Mouse (Mus musculus): ENCODE data around the gene 9130213A22Rik. TPM values are rescaled to one million over a fixed set of nuclear protein-coding genes. Genes with fewer than 3 reads are reported as not detected.

9130213A22Rik gene
- polyA plus RNA-seq, 1 experiment from 2014 or later, result 0.32 TPM

DNA sequence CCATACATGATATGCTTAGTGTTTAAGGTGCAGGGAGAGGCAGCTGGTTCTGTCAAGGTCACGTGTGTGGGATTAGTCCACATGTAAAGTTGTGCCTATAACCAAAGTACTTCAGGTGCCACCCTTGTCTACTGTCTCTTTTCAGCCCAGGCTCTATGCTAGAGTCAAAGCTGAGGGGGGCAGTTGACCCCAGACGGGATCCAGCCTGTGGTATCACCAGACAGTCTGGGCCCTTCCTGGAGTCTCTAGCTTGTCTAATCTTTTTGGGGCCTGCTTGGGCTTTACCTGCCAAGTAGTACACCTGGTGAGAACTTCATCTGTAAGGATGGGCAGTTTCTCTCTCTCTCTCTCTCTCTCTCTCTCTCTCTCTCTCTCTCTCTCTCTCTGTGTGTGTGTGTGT, 34.8 kb downstream of the 9130213A22Rik start:
- 63% methylated on average over 2 of the region's 2 CpGs for WGBS

DNA sequence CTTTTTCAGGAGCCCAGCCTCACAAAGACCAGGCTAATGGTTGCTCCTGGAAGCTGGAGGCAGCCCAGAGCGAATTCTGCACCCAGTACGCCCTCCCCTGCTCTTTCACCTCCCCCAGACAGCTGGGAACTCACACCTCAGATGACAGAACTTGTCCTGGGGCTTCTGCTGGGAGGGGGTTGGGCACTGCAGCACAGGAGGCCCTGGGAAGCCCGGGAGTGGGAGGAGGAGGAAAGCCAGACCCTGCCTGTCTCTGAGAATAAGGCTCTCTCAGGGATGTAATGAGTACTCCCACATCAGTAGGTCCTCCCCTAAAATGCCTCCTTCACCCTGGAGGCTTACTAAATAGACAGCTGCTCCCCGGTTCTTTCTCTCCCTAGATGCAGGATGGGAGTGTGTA, 35.3 kb downstream of the 9130213A22Rik start:
- Histone ChIP-seq H3K9ac (0 out of 2 replicates have a peak overlapping the region, but pooled peaks have one; percentile 32), H3K9me3 (no peaks in the 10 kb centered on the region), H3K36me3 (peaks cover 25% of the 10 kb centered on the region), H3K27me3 (no peaks in the 10 kb centered on the region), H3K4me2 (no peak overlapping the region), H3K4me3 (no peak overlapping the region), H3K27ac (replicated peaks) (peak overlapping the region; percentile 97), H3K4me1 (replicated peaks) (peaks cover 44% of the 10 kb centered on the region)
- no peak for ATAC-seq (ENCODE audit: low read depth)
- WGBS, result 34% methylated on average over 4 of the region's 4 CpGs

More for the DNA sequence above, 34.8 kb downstream of the 9130213A22Rik start:
- H3K36me3 ChIP-seq, result peaks cover 28% of the 10 kb centered on the region
- H3K4me2 ChIP-seq, result peak overlapping the region; percentile 98
- H3K4me3 ChIP-seq, result peak overlapping the region; percentile 98
- H3K9ac ChIP-seq, result peak overlapping the region; percentile 100
- no peaks in the 10 kb centered on the region for H3K27me3 ChIP-seq
- H3K4me1 ChIP-seq (replicated peaks), result peaks cover 44% of the 10 kb centered on the region
- H3K27ac ChIP-seq (replicated peaks), result peak overlapping the region; percentile 97
- H3K9me3 ChIP-seq, result no peaks in the 10 kb centered on the region
- ATAC-seq (ENCODE audit: low read depth), result no peak

DNA sequence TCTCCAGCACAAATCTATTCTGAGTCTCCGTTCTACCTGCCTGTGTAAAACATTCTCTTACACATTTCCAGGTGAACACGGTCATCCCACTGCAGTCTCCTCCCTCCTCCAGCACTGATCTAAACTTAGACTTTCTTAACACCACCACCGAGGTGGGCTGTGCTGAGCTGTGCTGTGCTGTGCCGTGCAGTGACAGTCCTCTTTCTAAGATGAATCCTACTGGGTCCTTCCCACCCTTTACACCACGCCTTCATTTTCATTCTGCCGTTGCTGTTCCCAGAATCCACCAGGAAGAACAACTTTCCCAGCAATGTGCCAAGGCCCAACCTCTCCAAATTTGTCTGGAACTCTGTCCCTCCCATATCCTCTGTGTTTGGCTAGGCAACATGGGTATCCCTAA, 36.0 kb downstream of the 9130213A22Rik start:
- 60% methylated on average over 6 of the region's 6 CpGs for WGBS
- H3K4me2 ChIP-seq, result no peak overlapping the region
- ATAC-seq (ENCODE audit: low read depth), result no peak
- H3K36me3 ChIP-seq, result peaks cover 18% of the 10 kb centered on the region
- H3K4me1 ChIP-seq (replicated peaks), result peaks cover 37% of the 10 kb centered on the region
- peak overlapping the region; percentile 97; the same call in 1 of the 2 replicates for H3K27ac ChIP-seq (replicated peaks)
- H3K9ac ChIP-seq, result 0 out of 2 replicates have a peak overlapping the region, but pooled peaks have one; percentile 8
- H3K9me3 ChIP-seq, result no peaks in the 10 kb centered on the region
- no peaks in the 10 kb centered on the region for H3K27me3 ChIP-seq
- no peak overlapping the region for H3K4me3 ChIP-seq

DNA sequence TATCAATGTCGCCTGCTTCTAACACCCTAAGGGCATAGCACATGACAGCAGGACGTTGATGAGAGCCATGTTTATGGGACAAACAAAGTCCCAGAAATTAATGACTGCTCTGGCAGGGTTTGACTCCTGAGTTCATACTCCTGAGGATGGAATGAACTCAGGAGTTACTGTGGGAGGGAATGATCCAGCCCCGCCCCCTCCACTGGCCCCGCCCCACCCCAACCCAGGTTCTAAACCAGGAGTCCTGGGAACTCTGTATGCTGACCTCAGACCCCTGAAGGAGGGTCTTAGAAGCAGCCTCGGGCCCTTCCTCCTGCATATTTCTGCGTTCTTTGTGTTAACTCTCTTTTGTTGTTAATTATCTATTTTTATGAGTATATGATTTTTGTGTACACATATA, 36.8 kb downstream of the 9130213A22Rik start:
- 64% methylated on average over 6 of the region's 6 CpGs for WGBS
- ATAC-seq (ENCODE audit: low read depth), result no peak

DNA sequence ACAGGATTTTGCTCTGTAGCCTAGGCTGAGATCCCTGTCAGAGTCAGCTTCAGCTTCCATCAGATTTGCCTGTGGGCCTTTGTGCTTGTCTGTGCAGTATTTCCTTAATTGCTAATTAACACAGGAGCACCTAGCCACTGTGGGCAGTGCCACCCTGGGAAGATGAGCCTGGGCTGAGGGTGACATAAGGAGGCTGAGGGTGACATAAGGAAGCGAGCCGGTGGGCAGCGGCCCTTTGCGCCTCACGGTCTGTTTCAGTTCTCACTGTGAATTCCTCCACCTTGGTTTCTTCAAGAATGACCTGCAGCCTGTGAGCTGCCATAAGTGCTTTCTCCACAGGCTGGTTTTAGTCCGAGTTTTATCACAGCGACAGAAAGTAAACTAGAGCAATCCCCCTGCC, 40.8 kb downstream of the 9130213A22Rik start:
- no peak for ATAC-seq (ENCODE audit: low read depth)
- 85% methylated on average over 7 of the region's 7 CpGs for WGBS
- no peak overlapping the region for H3K9ac ChIP-seq
- no peak overlapping the region for H3K4me2 ChIP-seq
- H3K36me3 ChIP-seq, result no peaks in the 10 kb centered on the region
- H3K27ac ChIP-seq (replicated peaks), result no peak overlapping the region
- no peaks in the 10 kb centered on the region for H3K9me3 ChIP-seq
- H3K27me3 ChIP-seq, result no peaks in the 10 kb centered on the region
- no peaks in the 10 kb centered on the region for H3K4me1 ChIP-seq (replicated peaks)
- H3K4me3 ChIP-seq, result no peak overlapping the region

More for the DNA sequence above, 36.8 kb downstream of the 9130213A22Rik start:
- no peak overlapping the region for H3K4me2 ChIP-seq
- H3K27ac ChIP-seq (replicated peaks), result no peak overlapping the region
- peaks cover 29% of the 10 kb centered on the region for H3K4me1 ChIP-seq (replicated peaks)
- H3K27me3 ChIP-seq, result no peaks in the 10 kb centered on the region
- H3K9ac ChIP-seq, result no peak overlapping the region
- H3K9me3 ChIP-seq, result no peaks in the 10 kb centered on the region
- no peak overlapping the region for H3K4me3 ChIP-seq
- H3K36me3 ChIP-seq, result peaks cover 11% of the 10 kb centered on the region

DNA sequence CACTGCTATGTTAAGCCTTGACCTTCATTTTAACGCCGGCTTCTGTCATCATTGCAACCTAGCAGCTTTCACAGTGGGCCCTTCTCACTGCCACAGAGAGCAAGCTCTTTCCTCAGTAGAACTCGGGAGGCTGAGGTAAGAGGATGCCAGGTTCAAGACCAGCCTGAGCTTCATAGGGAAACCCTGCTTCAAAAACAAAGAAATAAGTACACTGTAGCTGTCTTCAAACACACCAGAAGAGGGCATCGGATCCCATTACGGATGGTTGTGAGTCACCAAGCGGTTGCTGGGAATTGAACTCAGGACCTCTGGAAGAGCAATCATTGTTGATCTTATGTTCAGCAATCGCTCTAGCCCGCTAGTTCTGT, 41.5 kb downstream of the 9130213A22Rik start:
- no peak for ATAC-seq (ENCODE audit: low read depth)
- no peak overlapping the region for H3K4me2 ChIP-seq
- 87% methylated on average over 8 of the region's 8 CpGs for WGBS

DNA sequence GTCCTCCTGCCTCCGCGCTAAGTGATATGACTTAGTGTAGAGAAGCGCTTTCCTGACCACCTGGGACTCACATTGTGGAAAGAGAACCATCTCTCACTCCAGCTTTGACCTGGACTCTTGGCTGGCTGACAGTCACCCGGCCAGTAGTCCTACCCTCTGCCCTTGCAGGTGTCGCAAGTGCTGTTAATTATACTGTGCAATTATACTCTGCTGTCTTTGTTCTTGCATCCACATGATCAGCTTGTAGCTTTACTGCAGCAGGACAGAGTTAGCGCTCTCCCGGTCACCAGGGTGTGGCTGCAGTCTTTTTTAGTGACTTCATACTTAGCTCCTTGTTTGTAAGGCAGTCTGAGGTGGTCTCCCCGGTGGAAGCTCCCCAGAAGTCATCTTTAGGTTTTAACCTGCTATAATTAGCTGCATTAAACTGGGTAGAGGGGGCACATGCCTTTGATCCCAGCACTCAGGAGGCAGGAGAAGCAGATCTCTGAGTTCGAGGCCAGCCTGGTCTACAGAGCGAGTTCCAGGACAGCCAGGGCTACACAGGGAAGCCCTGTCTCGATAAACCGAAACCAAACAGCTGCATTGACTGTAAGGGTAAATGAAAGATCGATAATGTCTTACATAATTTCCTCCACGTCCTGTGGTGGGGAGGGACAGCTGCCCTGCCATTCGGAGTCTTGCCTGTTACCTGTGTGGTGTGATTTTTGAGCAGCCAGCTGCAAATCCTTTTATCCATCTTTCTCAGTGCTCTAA, 42.1 kb downstream of the 9130213A22Rik start:
- peak overlapping the region; percentile 5; the same call in 1 of the 2 replicates for H3K9ac ChIP-seq
- ATAC-seq (ENCODE audit: low read depth), result no peak
- no peak overlapping the region for H3K4me3 ChIP-seq
- no peaks in the 10 kb centered on the region for H3K27me3 ChIP-seq
- H3K4me2 ChIP-seq, result no peak overlapping the region
- 76% methylated on average over 15 of the region's 15 CpGs for WGBS
- 0 out of 2 replicates have a peak, but pooled peaks cover 4% of the 10 kb centered on the region for H3K4me1 ChIP-seq (replicated peaks)
- no peaks in the 10 kb centered on the region for H3K36me3 ChIP-seq
- H3K27ac ChIP-seq (replicated peaks), result no peak overlapping the region
- H3K9me3 ChIP-seq, result no peaks in the 10 kb centered on the region

More for the DNA sequence above, 41.5 kb downstream of the 9130213A22Rik start:
- Histone ChIP-seq H3K27me3 (no peaks in the 10 kb centered on the region), H3K36me3 (no peaks in the 10 kb centered on the region), H3K4me3 (no peak overlapping the region), H3K9me3 (no peaks in the 10 kb centered on the region), H3K27ac (replicated peaks) (no peak overlapping the region), H3K4me1 (replicated peaks) (0 out of 2 replicates have a peak, but pooled peaks cover 4% of the 10 kb centered on the region), H3K9ac (no peak overlapping the region)

DNA sequence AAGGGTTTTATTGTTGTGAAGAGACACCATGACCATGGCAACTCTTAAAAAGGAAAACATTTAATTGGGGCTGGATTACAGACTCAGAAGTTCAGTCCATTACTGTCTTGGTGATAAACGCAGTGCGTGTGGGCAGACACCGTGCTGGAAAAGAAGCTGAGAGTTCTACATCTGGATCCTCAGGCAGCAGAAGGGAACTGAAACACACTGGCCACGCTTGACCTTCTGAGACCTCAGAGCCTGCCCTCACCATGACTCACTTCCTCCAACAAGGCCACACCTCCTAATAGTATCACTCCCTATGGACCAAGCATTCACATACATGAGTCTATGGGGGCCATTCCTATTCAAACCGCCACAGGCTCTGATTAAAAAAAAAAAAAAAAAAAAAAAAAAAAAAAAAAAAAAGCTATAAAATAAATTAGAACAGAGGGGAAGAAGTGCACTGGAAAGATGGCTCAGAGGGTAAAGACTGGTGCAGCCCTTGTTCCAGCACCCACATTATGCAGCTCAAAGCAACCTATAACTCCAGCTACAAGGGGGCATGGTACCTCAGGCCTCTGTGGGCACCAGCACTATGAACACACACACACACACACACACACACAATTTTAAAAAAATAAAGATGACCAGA, 43.5 kb downstream of the 9130213A22Rik start:
- Histone ChIP-seq H3K27ac (replicated peaks) (no peak overlapping the region), H3K36me3 (no peaks in the 10 kb centered on the region), H3K4me1 (replicated peaks) (peaks cover 13% of the 10 kb centered on the region), H3K9ac (no peak overlapping the region), H3K4me3 (no peak overlapping the region), H3K9me3 (no peaks in the 10 kb centered on the region), H3K4me2 (no peak overlapping the region), H3K27me3 (no peaks in the 10 kb centered on the region)
- no peak for ATAC-seq (ENCODE audit: low read depth)
- WGBS, result 65% methylated on average over 5 of the region's 5 CpGs

DNA sequence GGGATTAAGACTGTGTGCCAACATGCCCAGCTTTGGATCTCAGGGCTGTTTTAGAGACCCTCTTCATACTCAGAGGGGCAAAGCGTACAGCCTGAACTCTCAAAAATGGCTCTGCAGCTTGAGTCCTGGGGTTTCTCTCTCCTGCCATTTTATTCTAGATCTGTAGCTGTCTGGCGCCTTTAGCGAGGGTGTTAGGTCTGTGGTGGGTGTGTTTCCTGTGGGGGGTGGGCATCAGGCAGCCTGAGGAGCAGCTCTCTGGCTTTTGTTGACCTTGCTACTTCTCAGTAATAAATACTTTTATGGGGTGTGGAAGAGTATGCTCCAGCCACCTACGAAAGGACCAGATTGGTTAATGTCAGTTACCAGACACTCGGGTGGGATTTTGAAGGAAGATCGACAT, 44.3 kb downstream of the 9130213A22Rik start:
- Histone ChIP-seq H3K36me3 (no peaks in the 10 kb centered on the region), H3K4me3 (no peak overlapping the region), H3K27me3 (no peaks in the 10 kb centered on the region), H3K27ac (replicated peaks) (no peak overlapping the region), H3K9me3 (no peaks in the 10 kb centered on the region), H3K4me2 (no peak overlapping the region), H3K4me1 (replicated peaks) (peaks cover 19% of the 10 kb centered on the region), H3K9ac (no peak overlapping the region)
- WGBS, result 75% methylated on average over 6 of the region's 6 CpGs
- ATAC-seq (ENCODE audit: low read depth), result no peak

DNA sequence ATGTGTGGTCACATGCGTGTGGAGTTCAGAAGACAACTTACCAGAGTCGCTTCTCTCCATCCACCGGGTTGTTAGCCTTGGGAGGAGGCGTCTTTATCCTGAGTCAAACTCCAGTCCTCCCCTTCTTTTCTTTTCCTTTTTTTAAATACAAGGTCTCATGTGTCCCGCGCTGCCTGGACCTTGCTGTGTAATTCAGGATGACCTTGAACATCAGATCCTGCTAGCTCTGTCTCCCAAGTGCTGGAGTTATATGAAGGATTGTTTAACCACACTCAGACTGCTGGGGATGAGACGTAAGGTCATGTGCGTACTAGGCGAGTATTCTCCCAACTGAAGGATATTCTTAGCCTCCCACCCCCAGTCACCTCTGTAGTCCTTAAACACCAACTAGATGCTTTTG, 45.1 kb downstream of the 9130213A22Rik start:
- Histone ChIP-seq H3K4me3 (no peak overlapping the region), H3K9me3 (no peaks in the 10 kb centered on the region), H3K27me3 (no peaks in the 10 kb centered on the region), H3K4me1 (replicated peaks) (peaks cover 23% of the 10 kb centered on the region), H3K4me2 (no peak overlapping the region), H3K27ac (replicated peaks) (no peak overlapping the region), H3K36me3 (no peaks in the 10 kb centered on the region), H3K9ac (no peak overlapping the region)
- no peak for ATAC-seq (ENCODE audit: low read depth)
- WGBS, result 90% methylated on average over 9 of the region's 9 CpGs

DNA sequence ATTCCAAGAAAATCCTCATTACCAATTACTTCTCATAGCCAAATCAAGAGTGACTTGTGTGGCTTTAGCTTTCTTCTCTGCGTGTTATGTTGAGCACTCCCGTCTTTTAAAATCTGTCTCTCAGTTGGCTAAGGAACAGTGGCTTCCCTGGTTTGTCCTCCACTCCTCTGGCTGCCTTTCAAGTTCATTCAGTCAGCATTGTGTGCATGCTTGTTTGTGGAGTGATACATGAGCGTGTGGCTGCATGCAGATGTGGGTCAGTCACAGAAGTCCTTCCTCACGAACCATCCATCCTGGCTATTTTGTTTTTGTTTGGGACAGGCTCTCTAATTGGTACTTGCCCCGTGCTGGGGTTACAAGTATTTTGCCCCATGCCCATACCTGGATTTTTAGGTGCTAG, 45.8 kb downstream of the 9130213A22Rik start:
- Histone ChIP-seq H3K9me3 (no peaks in the 10 kb centered on the region), H3K9ac (no peak overlapping the region), H3K4me2 (no peak overlapping the region), H3K27me3 (no peaks in the 10 kb centered on the region), H3K36me3 (no peaks in the 10 kb centered on the region), H3K27ac (replicated peaks) (no peak overlapping the region), H3K4me3 (no peak overlapping the region), H3K4me1 (replicated peaks) (peaks cover 31% of the 10 kb centered on the region)
- 57% methylated on average over 5 of the region's 5 CpGs for WGBS
- ATAC-seq (ENCODE audit: low read depth), result no peak

DNA sequence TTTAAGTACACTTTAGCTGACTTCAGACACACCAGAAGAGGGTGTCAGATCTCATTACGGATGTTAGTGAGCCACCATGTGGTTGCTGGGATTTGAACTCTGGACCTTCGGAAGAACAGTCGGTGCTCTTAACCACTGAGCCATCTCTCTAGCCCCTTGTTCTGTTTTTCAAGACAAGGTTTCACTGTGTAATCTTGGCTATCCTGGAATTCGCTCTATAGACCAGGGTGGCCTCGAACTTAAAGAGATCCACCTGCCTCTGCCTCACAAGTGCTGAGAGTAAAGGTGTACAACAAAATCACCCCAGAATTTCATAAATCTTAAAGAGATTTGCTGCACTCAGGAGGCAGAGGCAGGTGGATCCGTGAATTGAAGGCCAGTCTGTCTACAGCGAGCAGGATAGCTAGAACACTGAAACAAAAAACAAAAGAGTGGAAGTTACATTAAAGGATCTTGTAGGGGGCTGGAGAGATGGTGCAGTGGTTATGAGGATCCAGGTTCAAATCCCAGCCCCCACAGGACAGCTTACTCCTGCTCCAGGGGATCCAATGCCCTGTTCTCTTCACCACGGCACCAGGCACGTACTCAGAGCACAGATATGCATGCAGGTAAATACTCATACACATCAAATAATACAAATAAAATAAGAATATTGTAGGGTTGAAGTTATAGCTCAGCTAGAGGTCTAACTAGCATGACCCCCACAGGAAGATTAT, 46.5 kb downstream of the 9130213A22Rik start:
- Histone ChIP-seq H3K27me3 (no peaks in the 10 kb centered on the region), H3K36me3 (no peaks in the 10 kb centered on the region), H3K27ac (replicated peaks) (no peak overlapping the region), H3K4me2 (no peak overlapping the region), H3K9me3 (no peaks in the 10 kb centered on the region), H3K4me1 (replicated peaks) (peaks cover 37% of the 10 kb centered on the region), H3K4me3 (no peak overlapping the region), H3K9ac (no peak overlapping the region)
- 48% methylated on average over 9 of the region's 9 CpGs for WGBS
- ATAC-seq (ENCODE audit: low read depth), result no peak
